Mouse (Mus musculus) erythroblast, embryonic 14.5 days (primary cell): ENCODE measurements around the gene Lcorl.

Source experiments
- GATA1 ChIP-seq: IDR thresholded peaks from 2 replicates; pipeline ENCODE4 v1.6.1; 2012; ENCODE audit warnings: low read length, inconsistent platforms, mixed read lengths
- TAL1 ChIP-seq: IDR thresholded peaks from 3 replicates; pipeline ENCODE4 v1.6.1; 2012; ENCODE audit warnings: low read length, inconsistent platforms, mixed read lengths

DNA sequence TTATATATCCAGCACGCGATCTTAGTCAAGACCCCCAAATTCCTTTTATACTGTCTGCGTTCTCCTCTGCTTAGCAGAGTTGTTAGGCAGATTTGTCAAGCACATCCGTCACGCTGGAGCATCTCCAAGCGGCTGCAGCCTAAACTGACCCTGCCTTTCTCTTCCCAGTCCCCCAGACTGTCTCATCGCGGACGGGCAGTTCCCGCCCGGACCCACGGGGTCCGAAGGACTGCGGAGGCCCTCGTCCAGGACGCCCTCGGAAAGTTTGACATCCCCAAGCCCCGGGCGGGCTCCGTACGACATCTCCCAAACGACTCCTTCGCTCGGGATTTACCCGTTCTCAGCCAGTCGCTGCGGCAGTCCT is 188.2 kb downstream of the Lcorl start:
- TF ChIP-seq TAL1 (no peak), GATA1 (no peak)
